Mouse (Mus musculus): ENCODE measurements around the gene Acacb. TPM values are rescaled to one million over a fixed set of nuclear protein-coding genes. Genes with fewer than 3 reads are reported as not detected.
A peak's percentile ranks its signal among the peaks of the same experiment; 100 is the strongest.

The Acacb gene
- polyA plus RNA-seq, 1 experiment from 2014 or later = 1.6 TPM

GRCm38 (mm10) chr5:114290004-114290403 is 143.7 kb downstream of the Acacb start:
- H3K4me3 ChIP-seq (ENCODE audit: low read depth, low read length) = no peak overlapping the region
- peaks cover 39% of the 10 kb centered on the region for H3K27me3 ChIP-seq (ENCODE audit: control insufficient read depth, insufficient read depth, low read length)
- no peaks in the 10 kb centered on the region; the same call in 1 of the 2 replicates for H3K4me1 ChIP-seq (replicated peaks; ENCODE audit: control insufficient read depth, insufficient read depth, low read length)
- DNase-seq (ENCODE audit: low spot score) (no peak), ATAC-seq (ENCODE audit: low FRiP score) (no peak)
- H3K4me2 ChIP-seq (replicated peaks; ENCODE audit: low read depth, low read length) = no peak overlapping the region
- 59% methylated on average over 3 of the region's 3 CpGs for WGBS
- H3K36me3 ChIP-seq (ENCODE audit: control insufficient read depth, insufficient read depth, low read length) = no peaks in the 10 kb centered on the region
- H3K9me3 ChIP-seq (ENCODE audit: control insufficient read depth, low read length) = no peaks in the 10 kb centered on the region
- no peak overlapping the region for H3K27ac ChIP-seq (ENCODE audit: low read depth, low read length)
- H3K9ac ChIP-seq (ENCODE audit: low read depth, low read length) = no peak overlapping the region

GRCm38 (mm10) chr5:114296693-114297631 is 150.6 kb downstream of the Acacb start:
- no peaks in the 10 kb centered on the region for H3K9me3 ChIP-seq (ENCODE audit: control insufficient read depth, low read length)
- peaks cover 2% of the 10 kb centered on the region; the same call in 1 of the 2 replicates for H3K4me1 ChIP-seq (replicated peaks; ENCODE audit: control insufficient read depth, insufficient read depth, low read length)
- H3K4me3 ChIP-seq (ENCODE audit: low read depth, low read length) = no peak overlapping the region
- no peak overlapping the region for H3K4me2 ChIP-seq (replicated peaks; ENCODE audit: low read depth, low read length)
- H3K27ac ChIP-seq (ENCODE audit: low read depth, low read length) = no peak overlapping the region
- no peak overlapping the region for H3K9ac ChIP-seq (ENCODE audit: low read depth, low read length)
- 37% methylated on average over 22 of the region's 22 CpGs for WGBS
- H3K27me3 ChIP-seq (ENCODE audit: control insufficient read depth, insufficient read depth, low read length) = peaks cover 58% of the 10 kb centered on the region
- H3K36me3 ChIP-seq (ENCODE audit: control insufficient read depth, insufficient read depth, low read length) = no peaks in the 10 kb centered on the region
- ATAC-seq (ENCODE audit: low FRiP score) = no peak
- DNase-seq (ENCODE audit: low spot score) = peak; percentile 44

- no peak overlapping the region for H3K4me3 ChIP-seq (ENCODE audit: low read depth, low read length)
- no peaks in the 10 kb centered on the region for H3K9me3 ChIP-seq (ENCODE audit: control insufficient read depth, low read length)
- peaks cover 64% of the 10 kb centered on the region for H3K27me3 ChIP-seq (ENCODE audit: control insufficient read depth, insufficient read depth, low read length)
- H3K4me1 ChIP-seq (replicated peaks; ENCODE audit: control insufficient read depth, insufficient read depth, low read length) = peaks cover 2% of the 10 kb centered on the region; the same call in 1 of the 2 replicates
- DNase-seq (ENCODE audit: low spot score) (peak; percentile 52), ATAC-seq (ENCODE audit: low FRiP score) (no peak)
- no peak overlapping the region for H3K4me2 ChIP-seq (replicated peaks; ENCODE audit: low read depth, low read length)
- H3K27ac ChIP-seq (ENCODE audit: low read depth, low read length) = no peak overlapping the region
- WGBS = 68% methylated on average over 18 of the region's 18 CpGs
- H3K9ac ChIP-seq (ENCODE audit: low read depth, low read length) = no peak overlapping the region
- no peaks in the 10 kb centered on the region for H3K36me3 ChIP-seq (ENCODE audit: control insufficient read depth, insufficient read depth, low read length)
Observed at GRCm38 (mm10) chr5:114298212-114298894, 152.0 kb downstream of the Acacb start.

GRCm38 (mm10) chr5:114299156-114299855 is 153.0 kb downstream of the Acacb start:
- no peaks in the 10 kb centered on the region for H3K36me3 ChIP-seq (ENCODE audit: control insufficient read depth, insufficient read depth, low read length)
- H3K27ac ChIP-seq (ENCODE audit: low read depth, low read length) = peak overlapping the region; percentile 8; the same call in 1 of the 2 replicates
- ATAC-seq (ENCODE audit: low FRiP score) (peak; percentile 67), DNase-seq (ENCODE audit: low spot score) (peak; percentile 58)
- peaks cover 65% of the 10 kb centered on the region for H3K27me3 ChIP-seq (ENCODE audit: control insufficient read depth, insufficient read depth, low read length)
- H3K4me1 ChIP-seq (replicated peaks; ENCODE audit: control insufficient read depth, insufficient read depth, low read length) = 0 out of 2 replicates have a peak, but pooled peaks cover 2% of the 10 kb centered on the region
- 33% methylated on average over 22 of the region's 22 CpGs for WGBS
- H3K9ac ChIP-seq (ENCODE audit: low read depth, low read length) = no peak overlapping the region
- H3K9me3 ChIP-seq (ENCODE audit: control insufficient read depth, low read length) = no peaks in the 10 kb centered on the region
- H3K4me2 ChIP-seq (replicated peaks; ENCODE audit: low read depth, low read length) = no peak overlapping the region
- H3K4me3 ChIP-seq (ENCODE audit: low read depth, low read length) = no peak overlapping the region

GRCm38 (mm10) chr5:114299883-114300610 is 153.7 kb downstream of the Acacb start:
- ATAC-seq (ENCODE audit: low FRiP score) (no peak), DNase-seq (ENCODE audit: low spot score) (no peak)
- 57% methylated on average over 24 of the region's 24 CpGs for WGBS
- Histone ChIP-seq H3K4me3 (ENCODE audit: low read depth, low read length) (no peak overlapping the region), H3K9ac (ENCODE audit: low read depth, low read length) (no peak overlapping the region), H3K4me1 (replicated peaks; ENCODE audit: control insufficient read depth, insufficient read depth, low read length) (0 out of 2 replicates have a peak, but pooled peaks cover 2% of the 10 kb centered on the region), H3K27ac (ENCODE audit: low read depth, low read length) (no peak overlapping the region), H3K27me3 (ENCODE audit: control insufficient read depth, insufficient read depth, low read length) (peaks cover 62% of the 10 kb centered on the region), H3K36me3 (ENCODE audit: control insufficient read depth, insufficient read depth, low read length) (no peaks in the 10 kb centered on the region), H3K9me3 (ENCODE audit: control insufficient read depth, low read length) (no peaks in the 10 kb centered on the region), H3K4me2 (replicated peaks; ENCODE audit: low read depth, low read length) (no peak overlapping the region)

Other genes with a start within 250 kb of the Acacb start
- gene Coro1c, start 237.8 kb upstream of the Acacb start, polyA plus RNA-seq (2014; fragmentation: Nextera tagmentation; extraction: Ambion mirVana) = 192 and 230 TPM in 2 replicates
- gene Ssh1, start 152.6 kb upstream of the Acacb start, polyA plus RNA-seq (2014; fragmentation: Nextera tagmentation; extraction: Ambion mirVana) = 27.9 and 30.3 TPM in 2 replicates
- not detected in 2 replicates for gene Dao, start 142.8 kb upstream of the Acacb start, polyA plus RNA-seq (2014; fragmentation: Nextera tagmentation; extraction: Ambion mirVana)
- 11.0 and 11.1 TPM in 2 replicates for gene Usp30, start 81.1 kb upstream of the Acacb start, polyA plus RNA-seq (2014; fragmentation: Nextera tagmentation; extraction: Ambion mirVana)
- gene Svop, start 55.0 kb upstream of the Acacb start, polyA plus RNA-seq (2014; fragmentation: Nextera tagmentation; extraction: Ambion mirVana) = 26.7 and 29.6 TPM in 2 replicates
- 9.4 and 9.8 TPM in 2 replicates for gene Alkbh2, start 18.3 kb upstream of the Acacb start, polyA plus RNA-seq (2014; fragmentation: Nextera tagmentation; extraction: Ambion mirVana)
- 18.1 and 25.5 TPM in 2 replicates for gene Ung, start 16.1 kb upstream of the Acacb start, polyA plus RNA-seq (2014; fragmentation: Nextera tagmentation; extraction: Ambion mirVana)
- 3.0 and 3.4 TPM in 2 replicates for gene Foxn4, start 127.3 kb downstream of the Acacb start, polyA plus RNA-seq (2014; fragmentation: Nextera tagmentation; extraction: Ambion mirVana)
- gene Myo1h, start 142.6 kb downstream of the Acacb start, polyA plus RNA-seq (2014; fragmentation: Nextera tagmentation; extraction: Ambion mirVana) = 0.59 and 0.96 TPM in 2 replicates
- 104 and 115 TPM in 2 replicates for gene Kctd10, start 234.0 kb downstream of the Acacb start, polyA plus RNA-seq (2014; fragmentation: Nextera tagmentation; extraction: Ambion mirVana)
- gene Ube3b, start 234.1 kb downstream of the Acacb start, polyA plus RNA-seq (2014; fragmentation: Nextera tagmentation; extraction: Ambion mirVana) = 37.3 and 48.0 TPM in 2 replicates